Mouse (Mus musculus) macrophage (primary cell): ENCODE data around the gene Dimt1. TPM values are rescaled to one million over a fixed set of nuclear protein-coding genes. Genes with fewer than 3 reads are reported as not detected.
"Not testable (repeated sequence)": the region's sequence is repeated elsewhere in the genome, so short reads cannot be mapped to it uniquely, and the experiment has no call there.

ENCODE experiments used
- H3K27ac ChIP-seq: fragments of 350-480 bp; formaldehyde crosslinking; 2 replicates; pipeline ENCODE4 v1.9.0; 2021
- H3K36me3 ChIP-seq: fragments of 350-480 bp; formaldehyde crosslinking; 2 replicates; pipeline ENCODE4 v1.9.0; 2021; ENCODE audit errors: inconsistent target
- H3K4me3 ChIP-seq: fragments of 350-480 bp; formaldehyde crosslinking; 2 replicates; pipeline ENCODE4 v1.9.0; 2021; ENCODE audit errors: inconsistent target
- H3K79me2 ChIP-seq: fragments of 350-480 bp; formaldehyde crosslinking; 2 replicates; pipeline ENCODE4 v1.9.0; 2021; ENCODE audit errors: inconsistent target
- WGBS: methylation state at CpG from one replicate; pipeline ENCODE4 v1.1.7; 2026; ENCODE audit warnings: inconsistent platforms; ENCODE audit not compliant: missing documents; 5-methylcytosine and 5-hydroxymethylcytosine counted together
- polyA plus RNA-seq: library from polyadenylated mRNA; stranded (reverse); fragments of 250-400 nt; gene quantifications from 3 replicates; pipeline ENCODE4 v1.2.4, GENCODE M21; 2018; ENCODE audit warnings: inconsistent platforms
- total RNA-seq, 78 experiments: library from RNA; depleted of rRNA; stranded (reverse); fragments of 250-400 nt; gene quantifications; 1 replicate in 9 of 78; 2 replicates in 24 of 78; 3 replicates in 43 of 78; 4 replicates in 2 of 78; pipeline ENCODE4 v1.2.4; 2018; ENCODE audit warnings: inconsistent platforms in 56 of 78

The Dimt1 gene
- total RNA-seq (2018; cell fraction: chromatin; rRNA removed): 10 to 100 TPM in 19 of 26 experiments, 1 to 10 TPM in 7; 3.4 to 35.1 (median 15.1) TPM
- total RNA-seq (2018; cell fraction: cytosol; rRNA removed): 1 to 10 TPM; 1.9 to 6.2 (median 4.2) TPM
- total RNA-seq (2018; cell fraction: nucleus; rRNA removed): 10 to 100 TPM in 9 of 26 experiments, 1 to 10 TPM in 17; 3.5 to 25.8 (median 8.0) TPM
- polyA plus RNA-seq: 4.1 to 13.2 TPM (median 5.3 TPM) in 3 replicates

- Histone ChIP-seq H3K36me3 (peaks cover 8% of the 10 kb centered on the region), H3K27ac (peak within 1 kb of the TSS; percentile 70), H3K4me3 (peak within 1 kb of the TSS; percentile 72), H3K79me2 (peaks cover 17% of the 10 kb centered on the region)
- WGBS: under 1% methylated on average over 68 of the region's 68 CpGs
Observed at GRCm38 (mm10) chr13:106946594-106947540, at the start of gene Dimt1. TSS of gene Dimt1 (plus strand) at chr13:106947127.

GRCm38 (mm10) chr13:106904637-106905036 is 42.3 kb upstream of the Dimt1 start:
- H3K36me3 ChIP-seq: peaks cover 6% of the 10 kb centered on the region; the same call in 1 of the 2 replicates

GRCm38 (mm10) chr13:106905154-106905553 is 41.8 kb upstream of the Dimt1 start:
- not testable (repeated sequence) for H3K36me3 ChIP-seq, H3K79me2 ChIP-seq, H3K27ac ChIP-seq, H3K4me3 ChIP-seq
- WGBS: 92% methylated on average over 6 of the region's 6 CpGs

More at GRCm38 (mm10) chr13:106904637-106905036, 42.3 kb upstream of the Dimt1 start:
- Histone ChIP-seq H3K79me2 (no peaks in the 10 kb centered on the region), H3K27ac (no peak overlapping the region), H3K4me3 (no peak overlapping the region)
- 92% methylated on average over 3 of the region's 3 CpGs for WGBS

DNA sequence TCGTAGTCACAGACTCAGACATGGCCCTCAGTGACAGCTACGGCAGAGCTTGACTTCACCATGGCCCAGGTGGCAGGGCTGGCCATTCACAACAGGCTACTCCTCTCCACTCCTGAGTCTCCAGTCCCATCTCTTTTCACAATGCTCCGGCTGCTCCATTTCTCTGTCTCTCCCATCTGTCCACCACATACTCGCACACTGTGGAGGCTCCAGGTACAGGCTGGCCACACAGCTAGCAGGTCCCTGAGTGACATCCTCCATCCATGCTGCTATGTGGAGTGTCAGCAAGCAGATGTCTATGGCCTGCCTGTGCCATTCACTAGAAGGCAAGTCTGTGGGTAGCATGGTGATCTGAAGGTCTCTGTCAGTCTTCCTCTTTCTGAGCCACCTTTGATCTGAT is 39.7 kb upstream of the Dimt1 start:
- 96% methylated on average over 4 of the region's 4 CpGs for WGBS
- Histone ChIP-seq H3K27ac (no peak overlapping the region), H3K36me3 (no peaks in the 10 kb centered on the region)

GRCm38 (mm10) chr13:106910096-106910495 is 36.8 kb upstream of the Dimt1 start:
- H3K27ac ChIP-seq: no peak overlapping the region
- no peaks in the 10 kb centered on the region for H3K79me2 ChIP-seq
- no peak overlapping the region for H3K4me3 ChIP-seq
- H3K36me3 ChIP-seq: no peaks in the 10 kb centered on the region
- WGBS: over 99% methylated on average over 10 of the region's 10 CpGs

More for the DNA sequence above, 39.7 kb upstream of the Dimt1 start:
- no peaks in the 10 kb centered on the region for H3K79me2 ChIP-seq
- no peak overlapping the region for H3K4me3 ChIP-seq

DNA sequence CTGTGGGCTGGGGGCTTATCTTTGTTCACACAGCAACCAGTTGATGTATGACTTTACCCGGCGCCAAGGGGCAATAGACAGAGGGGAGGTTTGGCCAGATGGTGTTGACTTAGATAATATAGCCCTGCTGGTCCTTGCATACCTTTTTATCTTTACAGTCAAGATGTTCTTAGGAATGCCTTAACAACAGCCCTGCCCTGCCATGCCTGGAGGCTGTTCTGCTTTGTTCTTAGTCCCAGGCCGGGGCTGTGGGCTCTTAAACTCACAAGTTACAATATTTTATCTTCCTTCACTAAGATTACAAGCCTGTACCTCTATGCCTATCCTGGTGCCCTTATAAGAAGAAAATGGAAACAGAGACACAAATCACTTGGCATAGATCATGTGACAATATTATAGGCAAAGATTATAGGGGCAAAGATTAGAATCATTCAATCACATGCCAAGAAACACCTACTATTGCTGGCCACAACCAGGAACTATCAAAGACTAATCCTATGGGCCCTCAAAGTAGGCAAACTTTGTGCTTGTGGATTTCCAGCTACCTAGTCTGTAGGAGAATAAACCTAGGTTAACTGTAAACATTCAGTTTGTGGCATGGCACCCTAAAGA is 33.7 kb upstream of the Dimt1 start:
- 96% methylated on average over 3 of the region's 3 CpGs for WGBS
- Histone ChIP-seq H3K27ac (no peak overlapping the region), H3K36me3 (no peaks in the 10 kb centered on the region), H3K79me2 (peaks cover 4% of the 10 kb centered on the region; the same call in 1 of the 2 replicates), H3K4me3 (no peak overlapping the region)

DNA sequence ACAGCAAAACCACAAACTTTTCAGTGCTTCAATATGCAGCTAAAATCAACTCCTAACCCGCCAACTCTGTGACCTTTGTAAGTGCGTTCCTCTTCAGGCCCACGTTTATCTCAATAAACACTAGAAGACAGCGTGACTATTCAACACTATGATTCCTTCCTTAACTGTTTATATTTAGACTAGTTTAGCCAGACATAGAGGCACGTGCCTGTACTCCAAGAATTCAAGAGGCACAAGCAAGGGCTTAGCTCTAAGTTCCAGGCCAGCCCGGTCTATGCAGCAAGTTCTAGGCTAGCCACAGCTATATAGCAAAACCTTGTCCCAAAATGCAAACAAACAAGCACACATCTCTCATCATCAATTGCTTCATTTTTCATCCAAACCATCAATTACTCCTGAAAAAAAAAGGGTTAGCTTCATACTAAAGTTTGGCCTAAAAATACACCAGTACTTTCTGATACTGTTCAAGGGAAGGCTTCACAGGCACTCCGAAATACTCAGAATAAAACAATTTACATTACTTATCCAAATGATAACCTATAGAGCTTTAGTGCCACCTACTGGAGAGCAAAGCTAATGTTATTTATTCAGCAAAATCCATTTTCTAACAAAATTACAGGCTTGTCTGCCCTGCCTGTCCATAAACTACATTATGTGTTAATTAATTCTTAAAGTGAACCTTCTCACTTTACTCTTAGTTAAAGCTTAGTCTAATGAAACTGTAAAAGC is 28.4 kb upstream of the Dimt1 start:
- Histone ChIP-seq H3K79me2 (peaks cover 4% of the 10 kb centered on the region; the same call in 1 of the 2 replicates), H3K27ac (no peak overlapping the region), H3K36me3 (0 out of 2 replicates have a peak, but pooled peaks cover 4% of the 10 kb centered on the region), H3K4me3 (no peak overlapping the region)
- 96% methylated on average over 7 of the region's 7 CpGs for WGBS

DNA sequence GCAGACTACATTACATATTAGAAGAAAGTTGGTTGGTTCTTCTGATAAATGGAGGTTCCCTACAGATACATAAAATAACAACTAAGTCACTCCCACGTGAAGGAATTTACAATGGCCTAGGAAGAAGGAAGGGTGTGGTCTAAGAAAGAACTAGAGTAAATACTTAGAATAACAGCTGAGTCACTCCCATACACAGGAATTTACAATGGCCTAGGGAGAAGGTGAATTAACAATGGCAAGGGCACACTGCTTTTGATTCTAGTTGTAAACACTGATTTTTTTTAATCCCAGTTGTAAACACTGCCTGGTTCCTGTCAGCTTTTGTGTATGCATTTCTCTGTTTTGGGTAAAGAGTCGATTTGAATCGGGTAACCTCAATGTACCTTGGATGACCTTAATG is 21.0 kb upstream of the Dimt1 start:
- not testable (repeated sequence) for H3K4me3 ChIP-seq, H3K27ac ChIP-seq, H3K36me3 ChIP-seq
- WGBS: 90% methylated on average over 3 of the region's 3 CpGs
- H3K79me2 ChIP-seq: peaks cover 49% of the 10 kb centered on the region

DNA sequence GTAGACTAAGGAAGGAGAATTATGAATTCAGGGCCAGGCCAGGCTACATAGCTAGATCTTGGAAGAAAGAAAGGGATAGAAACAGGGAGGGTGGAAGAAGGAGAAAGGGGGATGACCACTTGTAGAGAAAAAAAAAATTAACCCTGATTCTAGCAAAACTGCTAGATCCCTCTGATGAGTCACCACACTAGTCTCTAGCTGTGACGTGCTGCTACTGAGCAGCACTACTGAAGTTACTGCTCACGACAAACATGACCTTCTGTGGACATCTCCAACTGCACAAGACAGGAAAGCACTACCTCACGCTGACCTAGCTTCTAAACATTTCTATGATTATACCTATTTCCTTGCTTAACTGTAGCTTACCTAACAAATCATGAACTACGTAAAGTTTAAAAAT is 18.6 kb upstream of the Dimt1 start:
- Histone ChIP-seq H3K4me3 (no peak overlapping the region), H3K36me3 (no peaks in the 10 kb centered on the region), H3K27ac (no peak overlapping the region), H3K79me2 (peaks cover 73% of the 10 kb centered on the region)
- 90% methylated on average over 4 of the region's 4 CpGs for WGBS

GRCm38 (mm10) chr13:106929201-106929600 is 17.7 kb upstream of the Dimt1 start:
- peaks cover 82% of the 10 kb centered on the region for H3K79me2 ChIP-seq
- H3K4me3 ChIP-seq: no peak overlapping the region
- H3K27ac ChIP-seq: no peak overlapping the region
- 94% methylated on average over 2 of the region's 2 CpGs for WGBS
- H3K36me3 ChIP-seq: no peaks in the 10 kb centered on the region

DNA sequence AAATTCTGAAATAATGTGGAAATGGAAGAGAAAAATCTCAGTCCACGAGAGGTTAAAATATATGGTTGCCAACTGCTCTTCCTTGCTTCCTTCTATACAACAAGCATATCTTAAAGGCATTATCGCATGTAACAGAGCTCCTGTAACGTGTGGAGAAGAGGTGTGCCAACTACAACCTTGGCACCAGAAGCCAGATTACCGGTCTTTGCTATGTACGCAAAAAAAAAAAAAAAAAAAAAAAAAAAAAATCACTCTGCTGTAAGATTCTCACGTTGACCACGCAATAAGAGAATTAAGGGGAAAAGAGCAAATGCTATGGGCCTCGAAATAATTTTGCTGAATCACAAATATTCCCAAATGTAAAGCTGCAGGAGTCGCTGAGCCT is 11.1 kb upstream of the Dimt1 start:
- Histone ChIP-seq H3K79me2 (peaks cover 55% of the 10 kb centered on the region), H3K27ac (0 out of 2 replicates have a peak overlapping the region, but pooled peaks have one; percentile 13), H3K4me3 (peak overlapping the region; percentile 85), H3K36me3 (no peaks in the 10 kb centered on the region)
- WGBS: 3% methylated on average over 8 of the region's 9 CpGs

DNA sequence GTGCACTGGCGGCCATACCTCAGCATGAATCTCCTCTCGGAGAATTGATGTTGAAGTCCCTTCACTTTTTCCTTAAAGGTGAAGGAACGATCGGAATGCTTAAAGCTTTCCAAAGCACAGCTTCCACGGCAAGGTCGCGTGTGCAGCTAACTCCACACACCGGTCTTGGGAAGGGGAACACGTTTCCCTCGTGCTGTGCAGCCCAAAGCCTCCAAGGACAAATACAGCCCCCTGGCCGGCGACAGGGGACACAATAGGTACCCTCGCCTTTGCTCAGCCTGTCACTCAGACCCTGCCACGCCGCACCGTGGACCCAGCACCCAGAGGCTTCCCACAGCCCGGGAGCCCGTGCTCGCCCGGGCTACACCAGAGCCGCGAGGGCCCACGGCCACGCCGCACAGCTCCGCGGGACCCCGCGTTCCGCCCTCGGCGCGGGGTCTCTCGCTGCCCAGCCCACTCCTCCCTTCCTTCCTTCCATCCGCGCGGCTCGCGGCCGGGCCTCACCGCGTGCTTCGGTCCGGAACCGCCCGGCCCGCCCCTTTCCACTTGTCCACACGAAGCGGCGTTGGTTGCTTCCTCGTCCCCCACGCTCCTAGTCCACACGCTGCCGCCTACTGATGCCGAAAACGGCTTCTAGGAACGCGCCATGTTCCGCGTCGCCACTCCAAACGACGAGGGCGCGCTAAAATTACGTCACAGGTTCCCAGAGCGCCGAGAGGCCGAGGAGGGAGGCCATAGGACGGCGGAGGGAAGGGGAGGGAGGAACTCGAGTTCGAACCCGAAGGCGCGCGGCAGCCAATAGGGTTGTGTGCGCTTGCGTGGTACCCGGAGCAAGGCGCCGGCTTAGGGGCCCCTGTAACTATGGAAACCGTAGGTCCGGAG is 10.4 kb upstream of the Dimt1 start, which contains the start of gene Ipo11:
Gene Ipo11 (minus strand): TSS at position 703 of the 882 bp plus-strand sequence.
- WGBS: under 1% methylated on average over 82 of the region's 84 CpGs
- Histone ChIP-seq H3K36me3 (no peaks in the 10 kb centered on the region), H3K4me3 (peak within 1 kb of the TSS; percentile 85), H3K79me2 (peaks cover 49% of the 10 kb centered on the region), H3K27ac (0 out of 2 replicates have a peak within 1 kb of the TSS, but pooled peaks have one; percentile 13)

GRCm38 (mm10) chr13:106937138-106937472 is 9.8 kb upstream of the Dimt1 start:
- Histone ChIP-seq H3K79me2 (peaks cover 43% of the 10 kb centered on the region), H3K36me3 (no peaks in the 10 kb centered on the region), H3K4me3 (peak overlapping the region; percentile 85), H3K27ac (no peak overlapping the region)
- whole genome bisulfite sequencing: 30% methylated on average over 7 of the region's 7 CpGs
